Mouse (Mus musculus): Measurements from ENCODE around the gene Zfhx3.

The Zfhx3 gene

DNA sequence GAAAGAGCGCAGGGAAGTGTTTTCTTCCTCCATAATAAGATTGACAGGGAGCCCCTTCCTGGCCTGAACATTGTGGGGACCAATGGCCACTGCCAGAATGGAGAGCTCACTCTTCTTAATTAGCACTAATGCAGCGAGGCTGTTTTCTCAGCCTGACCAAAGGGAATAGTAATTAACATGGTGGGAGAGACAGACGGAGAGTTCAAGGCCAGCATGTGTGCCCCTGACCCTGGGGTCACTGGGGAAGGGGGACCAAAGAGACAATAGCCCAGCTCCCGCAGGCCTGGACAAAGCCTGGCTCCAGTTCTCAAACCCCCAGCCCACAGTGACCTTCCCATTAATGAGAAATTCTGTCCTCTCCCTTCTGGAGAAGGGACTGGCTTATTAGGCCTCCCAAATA lies 419.0 kb downstream of the Zfhx3 start:
- no peak for DNase-seq (ENCODE audit: low spot score in 2 of 2)

DNA sequence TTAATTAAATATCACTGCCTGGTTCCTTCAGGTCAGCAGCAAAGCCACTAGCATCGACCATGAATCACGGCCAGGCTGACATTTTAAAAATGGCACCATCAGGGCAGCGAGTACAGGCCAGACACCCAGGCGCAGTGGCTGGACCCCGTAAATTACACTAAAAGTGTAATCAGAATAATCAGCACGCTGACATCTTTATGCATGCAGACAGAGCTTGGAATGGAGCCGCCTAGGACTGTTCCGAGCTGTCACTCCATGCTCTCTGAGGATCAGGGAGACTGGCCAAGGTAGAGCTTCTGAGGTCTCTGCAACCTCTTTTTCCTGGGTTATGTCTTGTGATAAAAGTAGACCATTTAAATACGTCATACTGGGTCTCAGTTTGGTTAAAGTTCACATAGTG lies 420.0 kb downstream of the Zfhx3 start:
- no peak for DNase-seq (ENCODE audit: low spot score in 2 of 2)

GRCm38 (mm10) chr8:108363435-108363834 lies 421.0 kb downstream of the Zfhx3 start:
- DNase-seq (ENCODE audit: low spot score in 2 of 2), result no peak

- no peak for DNase-seq (ENCODE audit: low spot score in 2 of 2)
Observed at GRCm38 (mm10) chr8:108363856-108364255, 421.4 kb downstream of the Zfhx3 start.

DNA sequence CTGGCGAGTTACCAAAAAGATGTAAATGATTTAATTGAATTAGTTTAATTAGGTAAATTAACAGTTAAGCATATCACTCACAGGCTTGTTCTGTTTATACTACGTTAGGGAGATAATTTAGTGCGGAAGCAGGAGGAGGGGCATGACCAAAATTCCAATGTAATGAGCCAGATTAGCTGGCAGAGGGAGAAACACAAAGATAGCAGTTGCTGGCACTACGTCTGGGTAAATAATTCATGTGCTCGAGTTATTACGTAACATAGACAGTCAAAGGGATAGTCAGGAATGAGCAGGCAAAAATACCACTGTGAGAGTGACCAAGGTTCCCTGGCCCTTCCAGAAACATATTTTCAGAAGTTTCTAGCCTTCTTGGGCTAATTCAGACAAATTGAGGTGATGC lies 426.6 kb downstream of the Zfhx3 start:
- no peak for DNase-seq (ENCODE audit: low spot score in 2 of 2)

DNA sequence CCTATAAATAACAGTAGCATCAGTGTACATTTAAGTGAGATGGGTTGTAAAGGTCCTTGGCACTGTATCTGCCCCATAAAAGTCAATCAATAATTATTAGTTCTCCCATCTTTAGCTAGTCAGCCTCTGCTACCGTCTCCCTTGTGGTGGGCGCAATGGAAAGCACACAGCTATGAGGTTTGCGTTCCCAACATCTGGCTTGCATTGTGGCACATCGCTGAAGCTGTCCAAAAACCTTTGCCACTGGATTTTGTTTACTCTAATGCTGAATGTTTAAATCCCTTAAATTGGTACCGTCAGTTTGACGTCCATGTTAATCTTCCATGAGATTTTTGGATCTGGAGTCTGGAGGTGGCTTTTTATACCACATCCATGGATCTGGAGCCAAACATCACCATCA lies 428.3 kb downstream of the Zfhx3 start:
- no peak for DNase-seq (ENCODE audit: low spot score in 2 of 2)

DNA sequence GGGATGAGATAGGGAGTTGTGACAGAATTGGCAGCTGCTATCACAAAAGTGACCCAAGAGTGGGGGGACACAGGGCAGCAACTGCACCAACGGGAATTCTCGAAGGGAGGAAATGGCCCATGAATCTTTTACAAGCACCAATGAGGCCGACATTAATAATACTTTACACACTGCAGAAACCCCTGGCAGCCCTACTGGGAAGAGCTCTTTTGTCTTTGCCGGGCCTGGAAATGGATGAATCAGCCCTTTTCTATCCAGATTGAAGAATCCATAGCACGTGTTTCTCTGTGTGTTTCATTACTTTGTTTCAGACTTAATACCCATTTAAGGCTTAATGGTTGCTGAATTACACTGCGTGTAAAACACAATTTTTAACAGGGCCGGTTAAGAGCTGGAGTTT lies 430.6 kb downstream of the Zfhx3 start:
- no peak for DNase-seq (ENCODE audit: low spot score in 2 of 2)

GRCm38 (mm10) chr8:108378036-108378435 lies 435.6 kb downstream of the Zfhx3 start:
- no peak for DNase-seq (ENCODE audit: low spot score in 2 of 2)

GRCm38 (mm10) chr8:108383121-108383520 lies 440.7 kb downstream of the Zfhx3 start:
- no peak for DNase-seq (ENCODE audit: low spot score in 2 of 2)

DNA sequence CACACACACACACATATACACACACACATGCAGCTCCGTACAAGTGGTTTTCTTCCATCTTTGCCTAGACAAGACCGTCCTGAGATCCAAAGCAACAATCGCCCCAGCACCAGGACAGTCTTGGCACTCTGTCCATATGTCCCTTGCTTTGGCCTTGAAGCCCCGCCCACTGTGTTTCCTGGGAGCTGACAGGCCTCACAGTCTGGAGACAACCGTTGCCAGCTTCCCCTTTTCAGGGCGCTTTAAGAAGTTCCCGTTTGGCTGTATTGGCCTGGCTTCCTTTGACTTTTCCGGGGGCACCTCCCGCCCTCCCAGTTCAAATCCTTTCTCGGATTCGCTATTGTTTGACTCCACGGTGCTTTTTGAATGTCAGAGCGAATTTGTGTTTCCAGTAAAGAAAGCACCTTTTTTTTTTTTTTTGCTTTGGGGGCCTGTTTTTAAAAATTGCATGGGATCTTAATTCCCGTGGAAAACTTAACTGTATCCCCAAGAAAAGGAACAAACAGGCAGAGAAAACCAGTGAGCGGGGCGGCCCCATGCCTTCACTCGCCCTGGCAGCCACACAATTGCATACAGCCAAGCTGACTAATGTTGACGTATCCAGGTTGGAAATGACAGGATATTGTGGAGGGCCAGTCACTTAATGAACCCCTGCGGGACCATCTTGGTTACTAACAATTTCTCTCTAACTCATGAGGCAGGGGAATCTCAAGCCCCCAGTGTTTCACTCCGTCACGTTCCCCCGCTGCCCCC lies 444.9 kb downstream of the Zfhx3 start:
- DNase-seq (ENCODE audit: low spot score in 2 of 2), result no peak

- DNase-seq (ENCODE audit: low spot score in 2 of 2), result no peak
Observed at GRCm38 (mm10) chr8:108387913-108388274, 445.4 kb downstream of the Zfhx3 start.

DNA sequence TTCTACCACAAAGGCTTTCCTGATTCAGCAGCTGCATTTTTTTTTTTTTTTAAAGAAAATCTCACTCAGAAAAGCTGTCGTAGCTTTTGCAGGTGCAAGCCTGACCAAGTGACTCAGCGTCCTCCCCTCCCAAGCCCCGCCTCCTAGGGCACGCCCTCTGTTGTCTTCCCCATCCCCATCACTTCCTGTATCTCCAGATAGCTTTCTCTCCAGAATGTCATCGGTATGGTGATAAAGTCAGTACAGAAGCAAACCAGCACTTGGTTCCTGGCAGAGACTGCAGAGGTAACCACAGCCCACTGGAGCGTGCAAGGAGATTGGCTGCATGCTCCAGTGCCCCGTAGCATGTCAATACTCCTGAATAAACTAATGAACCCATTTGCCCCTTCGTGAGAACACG lies 450.5 kb downstream of the Zfhx3 start:
- DNase-seq (ENCODE audit: low spot score in 2 of 2), result no peak

- DNase-seq (ENCODE audit: low spot score in 2 of 2), result no peak
Observed at GRCm38 (mm10) chr8:108402149-108402548, 459.7 kb downstream of the Zfhx3 start.

DNA sequence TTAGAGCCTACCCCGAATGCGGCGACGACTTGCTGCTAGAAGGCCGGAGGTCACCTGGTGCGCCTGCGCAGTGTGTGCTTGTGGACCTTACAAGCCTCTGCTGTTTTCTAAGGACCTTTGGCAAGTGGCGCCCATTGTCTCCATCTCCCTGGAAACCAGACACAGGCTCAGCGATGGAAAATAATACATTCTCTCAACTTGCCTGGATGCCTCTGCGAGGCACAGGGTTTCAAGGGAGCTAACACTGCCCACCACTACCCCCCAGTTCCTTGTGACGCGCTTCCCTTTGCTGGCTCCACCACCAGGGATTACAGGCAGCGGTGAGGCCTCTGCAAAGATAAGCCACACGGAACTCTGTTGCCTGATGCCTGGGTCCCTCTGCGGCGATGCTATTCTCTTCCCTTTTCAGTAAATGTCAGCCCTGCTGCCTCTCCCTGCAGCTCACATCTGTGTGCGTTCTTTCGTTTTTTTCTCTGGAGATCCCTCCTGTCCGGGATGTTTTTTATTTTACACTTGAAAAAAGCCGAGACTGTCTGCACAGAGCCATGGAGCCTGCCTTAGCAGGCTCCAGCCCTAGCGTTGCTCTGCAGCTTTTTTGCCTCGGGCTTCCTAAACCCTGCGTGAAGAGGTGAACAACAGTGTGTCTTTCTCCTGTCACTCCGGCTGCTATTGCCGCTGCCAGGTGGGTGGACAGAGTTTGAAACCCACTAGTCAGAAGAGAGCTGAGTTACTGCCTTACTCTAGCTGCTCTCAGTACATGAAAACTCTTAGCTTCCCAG lies 464.5 kb downstream of the Zfhx3 start:
- DNase-seq (ENCODE audit: low spot score in 2 of 2), result peak; percentile 7 to 19

DNA sequence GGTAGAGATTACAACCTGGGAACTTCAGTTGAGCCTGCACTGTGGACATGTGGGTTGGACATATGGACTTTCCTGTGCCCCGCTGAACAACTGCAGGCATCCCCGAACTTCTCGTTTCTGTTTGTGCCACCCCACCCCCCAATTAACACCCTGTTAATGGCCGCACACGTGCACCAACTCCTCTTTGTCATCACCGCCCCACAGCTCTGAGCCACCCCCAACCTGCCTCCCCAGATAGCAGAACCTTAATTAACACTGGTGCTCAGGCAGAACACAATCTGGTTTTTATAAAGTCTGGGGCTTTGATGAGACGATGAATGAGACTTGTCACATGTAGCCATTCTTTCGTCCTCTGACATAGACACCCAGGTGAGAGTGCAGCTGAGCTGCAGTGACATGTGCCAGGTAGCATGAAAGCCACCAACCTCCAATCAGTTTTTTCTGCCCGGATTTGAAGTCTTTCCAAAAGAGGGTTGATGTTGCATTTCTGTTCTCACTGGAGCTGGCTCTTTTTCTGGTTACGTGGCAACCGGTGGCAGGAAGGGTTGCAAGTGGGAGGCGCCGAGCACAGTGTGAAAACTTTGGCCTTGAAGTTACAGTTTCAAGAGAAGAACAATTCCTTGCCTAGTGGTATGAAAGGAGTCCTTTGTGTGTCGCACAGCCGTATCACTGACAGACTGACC lies 476.9 kb downstream of the Zfhx3 start:
- DNase-seq (ENCODE audit: low spot score in 2 of 2), result peak; percentile 19 to 22

DNA sequence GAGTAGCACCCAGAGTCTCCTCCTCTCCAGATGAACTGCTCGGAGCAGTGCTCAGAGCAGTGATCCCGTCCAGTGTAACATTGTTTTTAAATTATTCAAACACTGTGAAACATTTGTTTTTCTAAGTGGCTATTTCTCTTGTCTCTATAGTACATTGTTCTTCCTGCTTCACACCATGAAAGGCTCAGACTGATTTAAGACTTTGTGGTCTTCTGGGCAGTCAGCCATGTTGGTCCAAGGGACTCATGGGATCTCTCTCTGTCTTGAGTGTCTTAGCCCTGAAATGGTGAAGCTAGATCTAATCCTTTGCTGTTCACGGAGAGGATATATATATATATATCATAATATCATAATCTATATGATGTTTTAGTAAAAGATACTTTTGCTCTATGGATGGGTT lies 480.1 kb downstream of the Zfhx3 start:
- no peak for DNase-seq (ENCODE audit: low spot score in 2 of 2)

GRCm38 (mm10) chr8:108424337-108424736 lies 481.9 kb downstream of the Zfhx3 start:
- DNase-seq (ENCODE audit: low spot score in 2 of 2), result no peak

GRCm38 (mm10) chr8:108433321-108433720 lies 490.9 kb downstream of the Zfhx3 start:
- DNase-seq (ENCODE audit: low spot score in 2 of 2), result no peak

DNA sequence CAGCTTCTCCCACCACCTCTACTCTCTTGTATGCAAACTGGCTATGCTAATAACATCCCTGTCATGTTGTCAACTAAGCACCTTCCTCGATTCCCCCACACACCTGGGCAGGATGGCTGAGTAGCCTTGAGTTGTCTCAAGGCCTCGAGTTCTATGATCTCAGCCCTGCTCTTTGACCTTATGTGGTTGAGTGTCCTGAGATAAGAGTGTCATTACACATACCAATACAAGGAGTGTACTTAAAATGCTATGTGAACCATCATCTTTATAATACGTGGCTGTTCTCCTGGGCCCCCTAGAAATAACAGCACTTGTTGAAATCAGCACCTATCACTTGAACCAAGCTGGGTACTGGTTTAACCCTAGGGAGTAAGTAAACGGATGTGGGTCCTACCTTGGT lies 492.1 kb downstream of the Zfhx3 start:
- DNase-seq (ENCODE audit: low spot score in 2 of 2), result no peak

GRCm38 (mm10) chr8:108436336-108436735 lies 493.9 kb downstream of the Zfhx3 start:
- DNase-seq (ENCODE audit: low spot score in 2 of 2), result no peak

GRCm38 (mm10) chr8:108437316-108437830 lies 494.9 kb downstream of the Zfhx3 start:
- no peak for DNase-seq (ENCODE audit: low spot score in 2 of 2)

- no peak for DNase-seq (ENCODE audit: low spot score in 2 of 2)
Observed at GRCm38 (mm10) chr8:108440476-108440875, 498.0 kb downstream of the Zfhx3 start.

GRCm38 (mm10) chr8:108450847-108451246 lies 508.4 kb downstream of the Zfhx3 start:
- no peak for DNase-seq (ENCODE audit: low spot score in 2 of 2)

Data from right cerebral cortex, postnatal 36 days (tissue).